Mouse (Mus musculus) intestine, embryonic 15.5 days (tissue): ENCODE measurements at regions not wholly inside any gene's neighbourhood (a gene's known extent, or its start where the extent isn't known, plus 50 kb on each side); places are given as distances from the start of the nearest gene placed in this dataset.

Experiments
- ATAC-seq: fragments of 200-750 bp; cut with Nextera tagmentation; 2 replicates; pipeline ENCODE4 v1.8.0; 2017; ENCODE audit warnings: moderate TSS enrichment, moderate library complexity
- H3K27ac ChIP-seq: fragments of 300-500 bp; sonication (generic); 2 replicates; pipeline ENCODE4 v1.5.1; 2015; ENCODE audit warnings: mild to moderate bottlenecking, inconsistent platforms
- H3K27me3 ChIP-seq: fragments of 300-500 bp; sonication (generic); replicated peaks from 2 replicates; pipeline ENCODE4 v1.6.1; 2015; ENCODE audit warnings: inconsistent platforms
- H3K36me3 ChIP-seq: fragments of 300-500 bp; sonication (generic); 2 replicates; pipeline ENCODE4 v1.6.1; 2015; ENCODE audit warnings: inconsistent platforms
- H3K4me1 ChIP-seq: fragments of 300-500 bp; sonication (generic); replicated peaks from 2 replicates; pipeline ENCODE4 v1.6.1; 2015; ENCODE audit warnings: inconsistent platforms
- H3K4me2 ChIP-seq: fragments of 300-500 bp; sonication (generic); replicated peaks from 2 replicates; pipeline ENCODE4 v1.6.1; 2015; ENCODE audit warnings: mild to moderate bottlenecking, inconsistent platforms
- H3K4me3 ChIP-seq: fragments of 300-500 bp; sonication (generic); replicated peaks from 2 replicates; pipeline ENCODE4 v1.5.1; 2015; ENCODE audit warnings: inconsistent platforms
- H3K9ac ChIP-seq: fragments of 300-500 bp; sonication (generic); 2 replicates; pipeline ENCODE4 v1.6.1; 2015; ENCODE audit warnings: inconsistent platforms
- H3K9me3 ChIP-seq: fragments of 300-500 bp; sonication (generic); 2 replicates; pipeline ENCODE4 v1.6.1; 2016; ENCODE audit warnings: inconsistent platforms
- WGBS: fragments of 180-500 bp; shearing (Covaris S2); methylation state at CpG from one replicate; pipeline ENCODE4 v1.1.7; 2015; 5-methylcytosine and 5-hydroxymethylcytosine counted together

DNA sequence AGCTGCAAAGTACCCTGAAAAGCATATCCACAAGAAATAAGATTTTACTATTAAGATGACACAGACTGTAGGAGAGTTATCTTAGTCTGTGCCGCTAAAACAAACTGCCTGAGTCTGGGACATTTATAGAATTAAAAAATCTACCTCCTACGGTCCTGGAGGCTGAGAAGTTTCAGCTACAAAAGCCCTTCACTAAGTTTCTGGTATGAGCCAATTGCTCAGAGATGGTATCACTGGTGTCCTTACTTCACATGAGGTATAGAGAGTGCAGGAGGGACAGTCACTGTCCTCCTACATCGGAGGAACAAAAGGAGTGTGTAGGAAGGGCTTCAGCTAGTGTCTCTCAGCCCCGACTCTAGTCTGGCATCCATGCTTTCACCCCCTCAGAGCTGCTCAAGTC is 127.1 kb upstream of the Pum3 start:
- H3K27ac ChIP-seq, result no peak overlapping the region
- no peaks in the 10 kb centered on the region for H3K36me3 ChIP-seq
- WGBS, result 92% methylated on average over 4 of the region's 4 CpGs
- no peaks in the 10 kb centered on the region for H3K4me1 ChIP-seq
- no peak overlapping the region for H3K4me2 ChIP-seq
- no peaks in the 10 kb centered on the region for H3K9me3 ChIP-seq
- no peaks in the 10 kb centered on the region for H3K27me3 ChIP-seq
- H3K9ac ChIP-seq, result no peak overlapping the region
- no peak for ATAC-seq
- H3K4me3 ChIP-seq, result no peak overlapping the region

DNA sequence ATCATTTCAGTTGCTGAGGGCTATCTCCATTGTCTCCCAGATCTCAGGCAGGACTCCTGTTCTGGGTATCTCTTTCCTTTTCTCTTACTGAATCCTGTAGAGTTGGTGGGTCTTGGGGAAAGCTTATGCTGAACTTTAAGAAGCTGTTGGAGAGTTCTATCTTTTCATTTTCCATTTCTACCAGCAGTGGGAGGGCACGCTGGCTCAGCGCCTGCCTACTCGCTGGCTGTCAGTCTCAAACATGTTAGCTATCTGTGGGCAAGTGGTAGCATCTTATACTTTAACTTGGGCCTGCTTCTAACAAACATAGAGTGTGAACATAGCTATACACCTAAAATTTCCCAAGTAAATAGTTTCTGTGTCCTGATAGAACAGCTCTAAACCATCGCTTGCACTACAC is 125.2 kb upstream of the Pum3 start:
- H3K4me2 ChIP-seq, result no peak overlapping the region
- H3K36me3 ChIP-seq, result no peaks in the 10 kb centered on the region
- WGBS, result 96% methylated on average over 4 of the region's 4 CpGs
- H3K9ac ChIP-seq, result no peak overlapping the region
- H3K4me3 ChIP-seq, result no peak overlapping the region
- H3K9me3 ChIP-seq, result no peaks in the 10 kb centered on the region
- H3K27ac ChIP-seq, result no peak overlapping the region
- no peaks in the 10 kb centered on the region for H3K4me1 ChIP-seq
- H3K27me3 ChIP-seq, result no peaks in the 10 kb centered on the region
- no peak for ATAC-seq

DNA sequence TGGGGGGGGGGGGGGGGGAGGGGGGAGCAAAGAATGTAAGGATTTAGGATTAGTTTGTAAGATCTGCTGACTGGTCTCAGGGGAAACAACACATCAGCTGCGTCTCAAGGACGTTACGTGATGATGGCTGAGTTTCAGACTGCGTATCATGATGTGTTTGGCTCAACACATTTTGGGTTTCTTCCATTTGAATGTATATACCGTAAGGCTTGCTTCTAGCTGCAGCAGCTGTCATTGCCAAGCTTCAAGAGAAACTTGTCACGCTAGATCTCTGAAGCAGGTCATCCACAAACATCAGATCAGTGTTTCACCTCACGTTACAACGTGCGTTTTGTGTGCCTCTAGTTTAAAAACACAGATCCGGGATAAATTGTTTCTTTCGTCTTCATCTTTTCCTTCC is 123.6 kb upstream of the Pum3 start:
- no peaks in the 10 kb centered on the region for H3K4me1 ChIP-seq
- H3K27me3 ChIP-seq, result no peaks in the 10 kb centered on the region
- no peaks in the 10 kb centered on the region for H3K36me3 ChIP-seq
- no peak overlapping the region for H3K4me2 ChIP-seq
- no peaks in the 10 kb centered on the region for H3K9me3 ChIP-seq
- 72% methylated on average over 11 of the region's 11 CpGs for WGBS
- no peak overlapping the region for H3K9ac ChIP-seq
- no peak overlapping the region for H3K4me3 ChIP-seq
- no peak overlapping the region for H3K27ac ChIP-seq
- no peak for ATAC-seq

DNA sequence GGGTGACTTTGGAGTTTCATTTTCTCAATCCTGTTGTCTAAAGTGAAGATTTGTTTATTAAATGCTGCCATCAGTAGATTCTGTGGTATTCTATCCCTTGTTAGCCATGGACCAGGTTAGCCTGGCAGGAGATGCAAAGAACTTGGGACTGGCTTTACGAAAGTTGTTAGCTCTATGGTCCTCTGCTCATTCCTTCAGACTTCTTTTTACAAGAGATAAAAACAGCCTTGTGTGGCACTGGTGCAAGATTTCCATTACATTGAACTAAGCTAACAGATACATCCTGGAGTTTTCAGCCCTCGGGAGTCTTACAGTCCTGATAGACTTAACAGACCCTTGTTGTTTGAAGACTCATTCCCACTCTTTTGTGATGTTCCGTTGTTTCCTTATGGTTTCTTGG is 108.1 kb upstream of the Pum3 start:
- no peaks in the 10 kb centered on the region for H3K9me3 ChIP-seq
- ATAC-seq, result no peak
- H3K27ac ChIP-seq, result no peak overlapping the region
- WGBS, result 85% methylated on average over 3 of the region's 3 CpGs
- no peaks in the 10 kb centered on the region for H3K36me3 ChIP-seq
- H3K27me3 ChIP-seq, result no peaks in the 10 kb centered on the region
- H3K4me3 ChIP-seq, result no peak overlapping the region
- no peak overlapping the region for H3K9ac ChIP-seq
- no peak overlapping the region for H3K4me2 ChIP-seq
- H3K4me1 ChIP-seq, result no peaks in the 10 kb centered on the region

DNA sequence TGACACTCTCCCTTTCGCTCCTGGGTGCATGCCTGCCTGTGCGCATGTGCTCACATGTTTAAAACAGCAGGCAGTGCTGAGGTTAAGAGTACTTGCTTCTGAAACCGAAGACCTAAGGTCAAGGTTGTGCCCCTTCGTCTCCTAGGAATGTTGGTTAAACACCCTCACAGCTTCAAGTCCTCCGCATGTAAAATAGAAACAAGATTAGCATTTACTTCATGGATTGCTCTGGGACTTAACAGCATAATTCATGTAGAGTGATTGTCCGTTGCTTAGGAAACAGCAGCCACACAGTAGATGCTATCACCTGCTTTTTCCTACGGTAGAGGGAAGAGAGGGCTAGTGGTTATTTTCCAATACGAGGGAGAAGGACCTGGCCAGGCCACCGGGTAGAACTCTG is 107.4 kb upstream of the Pum3 start:
- H3K4me1 ChIP-seq, result no peaks in the 10 kb centered on the region
- H3K9ac ChIP-seq, result no peak overlapping the region
- no peak overlapping the region for H3K4me2 ChIP-seq
- no peak for ATAC-seq
- no peaks in the 10 kb centered on the region for H3K27me3 ChIP-seq
- no peak overlapping the region for H3K27ac ChIP-seq
- H3K9me3 ChIP-seq, result no peaks in the 10 kb centered on the region
- no peaks in the 10 kb centered on the region for H3K36me3 ChIP-seq
- WGBS, result 63% methylated on average over 9 of the region's 9 CpGs
- H3K4me3 ChIP-seq, result no peak overlapping the region

DNA sequence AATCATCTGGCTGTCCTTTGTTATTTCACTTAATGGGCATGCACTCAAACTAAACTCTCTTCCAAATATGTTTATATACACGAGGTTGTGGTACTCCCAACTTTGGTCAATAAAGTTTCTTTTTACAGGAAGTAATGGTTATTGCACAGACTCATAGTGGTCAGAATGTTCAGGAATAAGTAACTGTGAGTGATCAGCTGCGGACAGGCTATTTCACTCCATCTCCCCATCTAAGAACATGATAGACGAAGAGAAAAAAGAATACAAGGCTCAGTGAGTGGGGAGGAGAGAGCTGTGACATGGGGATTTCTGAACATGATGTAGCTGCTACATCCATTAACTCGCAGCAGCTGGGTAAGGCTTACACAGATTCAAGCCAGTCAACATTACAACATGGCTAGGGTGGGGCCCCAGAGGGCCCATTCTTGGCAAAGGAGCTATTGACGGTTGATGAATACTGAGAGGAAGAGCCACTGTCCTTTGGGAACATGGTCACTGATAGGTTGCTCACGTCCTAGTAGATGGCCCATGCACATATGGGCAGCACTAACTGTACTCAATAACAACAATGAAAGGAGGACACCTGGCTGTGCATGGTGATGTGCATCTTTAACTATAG is 98.4 kb upstream of the Pum3 start:
- Histone ChIP-seq H3K9me3 (no peaks in the 10 kb centered on the region), H3K36me3 (no peaks in the 10 kb centered on the region), H3K4me1 (no peaks in the 10 kb centered on the region), H3K27ac (no peak overlapping the region), H3K9ac (no peak overlapping the region), H3K27me3 (no peaks in the 10 kb centered on the region), H3K4me3 (no peak overlapping the region), H3K4me2 (no peak overlapping the region)
- no peak for ATAC-seq
- 83% methylated on average over 6 of the region's 6 CpGs for WGBS

DNA sequence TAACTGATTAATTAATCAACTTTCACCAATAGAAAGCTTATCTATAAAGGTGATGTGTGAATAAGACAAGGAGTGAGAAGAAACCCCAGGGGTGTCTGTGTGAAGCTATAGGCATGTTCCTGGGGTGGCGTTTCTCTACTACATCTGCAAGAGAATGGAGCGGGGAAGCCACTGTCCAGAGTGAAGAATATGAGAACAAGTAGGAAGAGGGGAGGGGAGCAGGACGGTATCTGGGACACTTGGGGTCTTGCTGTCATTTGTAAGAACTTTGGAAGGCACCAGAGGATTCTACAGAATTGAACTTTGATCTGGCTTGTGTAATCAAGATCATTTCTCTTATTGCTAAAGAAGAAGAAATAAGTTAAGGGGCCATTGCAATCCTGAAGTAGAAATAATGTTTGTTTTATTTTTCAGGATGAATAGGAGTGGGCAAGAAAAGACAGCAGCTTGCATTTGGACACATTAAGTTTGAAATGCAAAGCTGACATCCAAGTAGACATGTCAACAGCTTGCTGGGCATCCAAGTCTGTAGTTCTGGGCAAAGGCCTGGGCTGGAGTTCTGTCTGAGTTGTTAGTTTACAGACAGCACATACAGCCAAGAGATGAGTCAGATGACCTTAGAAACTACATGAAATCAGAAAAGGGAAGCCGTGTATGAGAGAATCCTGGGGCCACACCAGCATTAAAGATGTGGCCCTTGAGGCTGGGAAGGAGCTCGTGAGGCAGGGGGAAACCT is 89.9 kb upstream of the Pum3 start:
- no peak overlapping the region for H3K4me3 ChIP-seq
- H3K4me1 ChIP-seq, result no peaks in the 10 kb centered on the region
- WGBS, result 82% methylated on average over 5 of the region's 5 CpGs
- no peaks in the 10 kb centered on the region for H3K36me3 ChIP-seq
- no peak overlapping the region for H3K9ac ChIP-seq
- no peaks in the 10 kb centered on the region for H3K27me3 ChIP-seq
- ATAC-seq, result no peak
- H3K4me2 ChIP-seq, result no peak overlapping the region
- no peak overlapping the region for H3K27ac ChIP-seq
- no peaks in the 10 kb centered on the region for H3K9me3 ChIP-seq

DNA sequence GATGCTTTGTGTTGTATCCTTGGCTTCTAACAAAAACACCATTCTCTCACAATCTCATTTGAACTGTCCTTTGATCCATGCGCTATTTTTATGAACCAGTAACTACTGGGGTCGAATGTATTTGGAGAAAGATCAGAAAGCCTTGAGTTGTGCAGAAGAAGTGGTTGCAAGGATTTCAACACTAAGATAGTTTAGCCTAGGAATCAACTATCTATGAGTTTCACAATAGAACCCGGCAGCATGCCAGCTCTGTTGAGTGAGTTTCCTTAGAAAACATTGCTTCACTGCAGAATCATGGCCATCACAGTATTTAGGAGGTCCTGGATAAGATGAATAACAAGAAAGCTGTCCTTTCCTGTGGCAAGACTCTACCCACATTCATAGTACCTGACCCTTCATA is 84.6 kb upstream of the Pum3 start:
- WGBS, result 87% methylated on average over 3 of the region's 3 CpGs
- no peak overlapping the region for H3K4me2 ChIP-seq
- H3K36me3 ChIP-seq, result no peaks in the 10 kb centered on the region
- no peaks in the 10 kb centered on the region for H3K4me1 ChIP-seq
- no peak overlapping the region for H3K27ac ChIP-seq
- H3K4me3 ChIP-seq, result no peak overlapping the region
- H3K9me3 ChIP-seq, result no peaks in the 10 kb centered on the region
- ATAC-seq, result no peak
- no peaks in the 10 kb centered on the region for H3K27me3 ChIP-seq
- no peak overlapping the region for H3K9ac ChIP-seq

DNA sequence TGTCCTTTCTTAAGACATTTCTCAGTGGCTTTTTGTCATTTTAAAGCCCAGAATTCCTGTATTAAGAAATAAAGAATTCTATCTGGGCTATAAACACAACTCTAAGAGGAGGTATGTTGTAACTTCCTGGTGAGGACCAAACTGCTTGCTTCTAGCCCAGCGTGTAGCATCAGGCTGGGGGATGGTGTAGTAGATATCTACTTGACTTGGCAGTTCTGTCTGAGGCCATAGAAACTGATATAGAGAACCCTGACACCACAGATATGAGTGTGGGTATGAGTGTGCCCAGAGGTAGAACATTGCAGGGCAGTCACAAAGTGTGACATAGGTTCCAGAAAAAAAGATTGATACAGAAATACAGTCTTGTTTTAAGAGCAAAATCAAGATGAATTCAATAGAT is 83.9 kb upstream of the Pum3 start:
- no peak overlapping the region for H3K9ac ChIP-seq
- no peaks in the 10 kb centered on the region for H3K27me3 ChIP-seq
- WGBS, result 80% methylated on average over 1 of the region's 1 CpGs
- no peaks in the 10 kb centered on the region for H3K9me3 ChIP-seq
- ATAC-seq, result no peak
- no peak overlapping the region for H3K27ac ChIP-seq
- H3K4me1 ChIP-seq, result no peaks in the 10 kb centered on the region
- no peak overlapping the region for H3K4me3 ChIP-seq
- H3K36me3 ChIP-seq, result no peaks in the 10 kb centered on the region
- H3K4me2 ChIP-seq, result no peak overlapping the region

DNA sequence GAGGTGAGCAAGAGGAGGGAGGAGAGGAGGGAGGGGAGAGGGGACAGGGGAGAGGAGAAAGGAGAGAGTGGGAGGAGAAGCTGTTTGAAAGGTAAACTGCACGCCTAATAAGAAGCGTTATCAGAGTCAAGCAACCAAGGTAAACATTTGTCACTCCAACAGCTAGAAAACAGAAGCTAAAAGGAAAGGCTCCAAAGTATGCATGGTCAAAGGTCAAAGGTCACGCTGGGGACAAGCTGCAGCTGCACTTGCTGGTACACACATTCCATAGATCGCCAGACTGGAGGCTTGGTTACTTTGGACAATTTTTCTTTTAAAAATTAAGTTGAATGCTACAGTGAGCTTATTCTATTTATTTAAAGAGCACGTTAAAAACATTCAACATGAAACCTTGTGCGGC is 81.7 kb upstream of the Pum3 start:
- H3K27me3 ChIP-seq, result no peaks in the 10 kb centered on the region
- H3K9ac ChIP-seq, result no peak overlapping the region
- H3K4me2 ChIP-seq, result no peak overlapping the region
- H3K4me1 ChIP-seq, result no peaks in the 10 kb centered on the region
- no peaks in the 10 kb centered on the region for H3K36me3 ChIP-seq
- ATAC-seq, result no peak
- WGBS, result 17% methylated on average over 6 of the region's 6 CpGs
- H3K9me3 ChIP-seq, result no peaks in the 10 kb centered on the region
- H3K4me3 ChIP-seq, result no peak overlapping the region
- H3K27ac ChIP-seq, result no peak overlapping the region

DNA sequence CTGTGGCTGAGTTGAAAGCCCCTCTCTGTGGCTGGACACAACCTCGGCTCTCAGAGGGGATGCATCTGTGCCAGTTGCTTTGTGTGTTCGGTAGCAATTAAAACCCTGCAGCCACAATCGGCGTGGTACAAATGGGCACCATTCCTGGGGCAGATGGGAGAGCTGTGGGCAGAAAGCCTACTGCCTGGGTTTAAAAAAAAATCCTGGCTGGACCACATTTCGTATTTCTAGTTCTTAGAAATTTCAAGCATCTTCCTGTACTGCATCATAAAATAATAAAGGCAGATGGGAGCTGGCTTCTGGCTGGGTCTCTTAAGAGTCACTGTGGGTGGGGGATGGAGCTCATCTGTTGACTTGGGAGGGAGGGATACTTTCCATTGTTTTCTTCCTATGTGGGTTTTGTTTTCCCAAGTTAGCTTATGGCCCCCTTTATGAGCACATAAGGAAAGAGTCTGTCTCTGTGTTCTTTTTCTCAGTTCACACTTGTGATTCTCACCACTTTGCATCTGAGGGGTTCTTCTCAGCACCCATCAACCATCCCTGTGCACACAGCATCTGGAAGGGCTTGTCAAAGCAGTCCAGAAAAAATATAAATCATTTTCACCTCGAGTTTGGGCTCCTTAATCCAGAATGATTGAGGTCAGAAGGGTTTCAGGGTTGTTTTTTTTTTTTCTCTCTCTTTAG is 80.5 kb upstream of the Pum3 start:
- no peaks in the 10 kb centered on the region for H3K36me3 ChIP-seq
- 61% methylated on average over 6 of the region's 6 CpGs for WGBS

DNA sequence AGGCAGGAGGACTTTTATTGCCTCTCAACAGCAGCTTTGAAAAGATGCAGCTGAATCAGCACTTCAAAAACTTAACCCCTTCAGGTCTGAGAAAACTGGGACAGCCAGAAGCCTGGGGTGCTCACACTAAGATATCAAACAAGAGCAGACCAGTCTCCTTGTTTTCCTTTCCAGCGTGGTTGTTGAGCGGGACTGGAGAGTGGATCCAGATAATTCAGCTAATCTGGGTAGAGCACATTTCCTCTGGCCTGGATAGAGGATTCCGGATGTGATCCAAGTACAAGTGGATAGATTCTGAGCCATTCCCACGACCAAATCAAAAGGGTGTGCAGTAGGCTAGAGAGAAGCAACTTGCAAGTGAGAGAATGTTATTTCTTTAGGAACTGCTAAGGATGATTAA is 68.7 kb upstream of the Pum3 start:
- no peak for ATAC-seq
- no peaks in the 10 kb centered on the region for H3K27me3 ChIP-seq
- H3K9me3 ChIP-seq, result no peaks in the 10 kb centered on the region
- no peaks in the 10 kb centered on the region for H3K4me1 ChIP-seq
- H3K36me3 ChIP-seq, result no peaks in the 10 kb centered on the region
- H3K9ac ChIP-seq, result no peak overlapping the region
- no peak overlapping the region for H3K27ac ChIP-seq
- H3K4me2 ChIP-seq, result no peak overlapping the region
- H3K4me3 ChIP-seq, result no peak overlapping the region
- 84% methylated on average over 4 of the region's 4 CpGs for WGBS

More for the DNA sequence above, 80.5 kb upstream of the Pum3 start:
- Histone ChIP-seq H3K9ac (no peak overlapping the region), H3K4me1 (no peaks in the 10 kb centered on the region), H3K27me3 (no peaks in the 10 kb centered on the region), H3K4me3 (no peak overlapping the region), H3K27ac (no peak overlapping the region), H3K4me2 (no peak overlapping the region), H3K9me3 (no peaks in the 10 kb centered on the region)
- no peak for ATAC-seq

DNA sequence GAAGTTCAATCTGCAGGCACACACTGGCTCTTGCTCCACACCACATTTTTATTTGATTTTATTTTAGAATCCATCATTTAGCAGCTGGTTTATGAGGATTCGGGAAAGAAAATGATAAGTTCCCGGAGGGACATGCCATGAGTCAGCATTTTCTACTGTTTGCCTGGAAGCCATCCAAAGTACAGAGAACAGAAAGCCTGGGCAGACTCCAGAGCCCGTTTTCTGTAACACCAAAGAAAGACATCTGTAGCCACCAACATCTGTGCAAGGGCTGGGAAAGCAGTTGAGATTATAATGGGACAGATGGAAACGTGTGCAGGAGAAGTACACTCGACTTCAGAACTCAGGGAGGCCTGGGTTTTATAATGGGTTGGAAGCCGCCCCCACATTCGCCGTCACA is 62.8 kb upstream of the Pum3 start:
- no peak for ATAC-seq
- H3K9me3 ChIP-seq, result no peaks in the 10 kb centered on the region
- no peaks in the 10 kb centered on the region for H3K27me3 ChIP-seq
- WGBS, result 76% methylated on average over 8 of the region's 8 CpGs
- no peaks in the 10 kb centered on the region for H3K36me3 ChIP-seq
- no peak overlapping the region for H3K27ac ChIP-seq
- H3K4me3 ChIP-seq, result no peak overlapping the region
- H3K4me2 ChIP-seq, result no peak overlapping the region
- H3K9ac ChIP-seq, result no peak overlapping the region
- no peaks in the 10 kb centered on the region for H3K4me1 ChIP-seq
